Mouse (Mus musculus): Measurements from ENCODE around the gene Dclk1. TPM values are rescaled to one million over a fixed set of nuclear protein-coding genes. Genes with fewer than 3 reads are reported as not detected.
A peak's percentile ranks its signal among the peaks of the same experiment; 100 is the strongest.

The Dclk1 gene
- polyA plus RNA-seq, 1 experiment from 2014 or later = 173 TPM

- Histone ChIP-seq H3K4me2 (no peak overlapping the region), H3K4me1 (peaks cover 24% of the 10 kb centered on the region), H3K9me3 (replicated peaks) (no peaks in the 10 kb centered on the region), H3K9ac (no peak overlapping the region), H3K4me3 (no peak overlapping the region), H3K36me3 (ENCODE audit: poor library complexity, severe bottlenecking) (0 out of 2 replicates have a peak, but pooled peaks cover 3% of the 10 kb centered on the region), H3K27me3 (no peaks in the 10 kb centered on the region), H3K27ac (peak overlapping the region; percentile 6; the same call in 1 of the 2 replicates)
- no peak for ATAC-seq
These were observed 63.5 kb downstream of the Dclk1 start for GRCm38 (mm10) chr3:55305653-55306052.

GRCm38 (mm10) chr3:55307553-55308177 is 65.5 kb downstream of the Dclk1 start:
- Histone ChIP-seq H3K27ac (no peak overlapping the region), H3K9ac (no peak overlapping the region), H3K9me3 (replicated peaks) (no peaks in the 10 kb centered on the region), H3K27me3 (no peaks in the 10 kb centered on the region), H3K36me3 (ENCODE audit: poor library complexity, severe bottlenecking) (no peaks in the 10 kb centered on the region), H3K4me1 (peaks cover 24% of the 10 kb centered on the region), H3K4me2 (no peak overlapping the region), H3K4me3 (no peak overlapping the region)
- ATAC-seq = 0 out of 2 replicates have a peak, but pooled peaks have one; percentile 24
- 36% methylated on average over 7 of the region's 7 CpGs for WGBS

- WGBS = 56% methylated on average over 8 of the region's 8 CpGs
- no peak overlapping the region for H3K27ac ChIP-seq
These were observed 67.8 kb downstream of the Dclk1 start for GRCm38 (mm10) chr3:55309961-55310360.

GRCm38 (mm10) chr3:55315827-55316226 is 73.7 kb downstream of the Dclk1 start:
- WGBS = 83% methylated on average over 8 of the region's 8 CpGs
- H3K27ac ChIP-seq = no peak overlapping the region
- no peaks in the 10 kb centered on the region for H3K27me3 ChIP-seq
- no peak for ATAC-seq
- no peak overlapping the region for H3K4me3 ChIP-seq
- no peaks in the 10 kb centered on the region for H3K9me3 ChIP-seq (replicated peaks)
- H3K4me1 ChIP-seq = no peaks in the 10 kb centered on the region
- no peak overlapping the region for H3K4me2 ChIP-seq
- no peak overlapping the region for H3K9ac ChIP-seq
- no peaks in the 10 kb centered on the region for H3K36me3 ChIP-seq (ENCODE audit: poor library complexity, severe bottlenecking)

More at GRCm38 (mm10) chr3:55309961-55310360, 67.8 kb downstream of the Dclk1 start:
- no peaks in the 10 kb centered on the region for H3K27me3 ChIP-seq
- no peak overlapping the region for H3K4me3 ChIP-seq
- H3K4me1 ChIP-seq = peaks cover 24% of the 10 kb centered on the region
- no peaks in the 10 kb centered on the region for H3K9me3 ChIP-seq (replicated peaks)
- H3K4me2 ChIP-seq = no peak overlapping the region
- no peak overlapping the region for H3K9ac ChIP-seq
- H3K36me3 ChIP-seq (ENCODE audit: poor library complexity, severe bottlenecking) = no peaks in the 10 kb centered on the region
- ATAC-seq = no peak

- no peak for ATAC-seq
- no peaks in the 10 kb centered on the region for H3K9me3 ChIP-seq (replicated peaks)
- no peaks in the 10 kb centered on the region for H3K4me1 ChIP-seq
- H3K27ac ChIP-seq = no peak overlapping the region
- H3K36me3 ChIP-seq (ENCODE audit: poor library complexity, severe bottlenecking) = no peaks in the 10 kb centered on the region
- H3K27me3 ChIP-seq = no peaks in the 10 kb centered on the region
- H3K4me3 ChIP-seq = no peak overlapping the region
- H3K4me2 ChIP-seq = no peak overlapping the region
- H3K9ac ChIP-seq = no peak overlapping the region
- WGBS = 40% methylated on average over 1 of the region's 1 CpGs
These were observed 75.9 kb downstream of the Dclk1 start for GRCm38 (mm10) chr3:55318021-55318420.

- Histone ChIP-seq H3K36me3 (ENCODE audit: poor library complexity, severe bottlenecking) (no peaks in the 10 kb centered on the region), H3K4me1 (no peaks in the 10 kb centered on the region), H3K4me2 (no peak overlapping the region), H3K27me3 (no peaks in the 10 kb centered on the region), H3K27ac (no peak overlapping the region), H3K9me3 (replicated peaks) (no peaks in the 10 kb centered on the region), H3K4me3 (no peak overlapping the region), H3K9ac (no peak overlapping the region)
- no peak for ATAC-seq
- 95% methylated on average over 3 of the region's 3 CpGs for WGBS
These were observed 78.4 kb downstream of the Dclk1 start for GRCm38 (mm10) chr3:55320572-55320971.

- no peaks in the 10 kb centered on the region for H3K9me3 ChIP-seq (replicated peaks)
- no peak overlapping the region for H3K4me3 ChIP-seq
- no peaks in the 10 kb centered on the region for H3K4me1 ChIP-seq
- ATAC-seq = no peak
- no peak overlapping the region for H3K4me2 ChIP-seq
- no peak overlapping the region for H3K27ac ChIP-seq
- no peaks in the 10 kb centered on the region for H3K36me3 ChIP-seq (ENCODE audit: poor library complexity, severe bottlenecking)
- 80% methylated on average over 1 of the region's 1 CpGs for WGBS
- no peak overlapping the region for H3K9ac ChIP-seq
- H3K27me3 ChIP-seq = no peaks in the 10 kb centered on the region
These were observed 81.9 kb downstream of the Dclk1 start for GRCm38 (mm10) chr3:55324029-55324428.

- Histone ChIP-seq H3K4me3 (no peak overlapping the region), H3K9me3 (replicated peaks) (no peaks in the 10 kb centered on the region), H3K4me2 (no peak overlapping the region), H3K9ac (no peak overlapping the region), H3K36me3 (ENCODE audit: poor library complexity, severe bottlenecking) (no peaks in the 10 kb centered on the region; the same call in 1 of the 2 replicates), H3K27me3 (no peaks in the 10 kb centered on the region), H3K27ac (no peak overlapping the region), H3K4me1 (no peaks in the 10 kb centered on the region)
- WGBS = 92% methylated on average over 4 of the region's 4 CpGs
- no peak for ATAC-seq
These were observed 88.3 kb downstream of the Dclk1 start for GRCm38 (mm10) chr3:55330496-55330895.

GRCm38 (mm10) chr3:55331694-55332093 is 89.5 kb downstream of the Dclk1 start:
- H3K27ac ChIP-seq = no peak overlapping the region
- no peak for ATAC-seq
- no peak overlapping the region for H3K9ac ChIP-seq
- no peaks in the 10 kb centered on the region for H3K27me3 ChIP-seq
- H3K36me3 ChIP-seq (ENCODE audit: poor library complexity, severe bottlenecking) = no peaks in the 10 kb centered on the region; the same call in 1 of the 2 replicates
- H3K9me3 ChIP-seq (replicated peaks) = no peaks in the 10 kb centered on the region
- no peak overlapping the region for H3K4me3 ChIP-seq
- H3K4me2 ChIP-seq = no peak overlapping the region
- H3K4me1 ChIP-seq = no peaks in the 10 kb centered on the region

- H3K4me2 ChIP-seq = no peak overlapping the region
- H3K36me3 ChIP-seq (ENCODE audit: poor library complexity, severe bottlenecking) = no peaks in the 10 kb centered on the region; the same call in 1 of the 2 replicates
- no peak overlapping the region for H3K4me3 ChIP-seq
- no peak overlapping the region for H3K27ac ChIP-seq
- no peak overlapping the region for H3K9ac ChIP-seq
- 62% methylated on average over 3 of the region's 3 CpGs for WGBS
- no peaks in the 10 kb centered on the region for H3K27me3 ChIP-seq
- no peak for ATAC-seq
- no peaks in the 10 kb centered on the region for H3K9me3 ChIP-seq (replicated peaks)
- H3K4me1 ChIP-seq = no peaks in the 10 kb centered on the region
These were observed 91.3 kb downstream of the Dclk1 start for GRCm38 (mm10) chr3:55333511-55333910.

- no peak overlapping the region for H3K4me3 ChIP-seq
- no peaks in the 10 kb centered on the region for H3K9me3 ChIP-seq (replicated peaks)
- no peak for ATAC-seq
- H3K4me2 ChIP-seq = no peak overlapping the region
- H3K27me3 ChIP-seq = no peaks in the 10 kb centered on the region
- peaks cover 7% of the 10 kb centered on the region; the same call in 1 of the 2 replicates for H3K4me1 ChIP-seq
- no peak overlapping the region for H3K27ac ChIP-seq
- 94% methylated on average over 11 of the region's 11 CpGs for WGBS
- H3K36me3 ChIP-seq (ENCODE audit: poor library complexity, severe bottlenecking) = no peaks in the 10 kb centered on the region; the same call in 1 of the 2 replicates
- H3K9ac ChIP-seq = no peak overlapping the region
These were observed 94.7 kb downstream of the Dclk1 start for GRCm38 (mm10) chr3:55336895-55337294.

- ATAC-seq = no peak
- H3K27ac ChIP-seq = no peak overlapping the region
- WGBS = 86% methylated on average over 7 of the region's 7 CpGs
- H3K27me3 ChIP-seq = no peaks in the 10 kb centered on the region
- peaks cover 7% of the 10 kb centered on the region; the same call in 1 of the 2 replicates for H3K4me1 ChIP-seq
- H3K36me3 ChIP-seq (ENCODE audit: poor library complexity, severe bottlenecking) = no peaks in the 10 kb centered on the region
- no peaks in the 10 kb centered on the region for H3K9me3 ChIP-seq (replicated peaks)
- H3K4me2 ChIP-seq = no peak overlapping the region
- H3K9ac ChIP-seq = no peak overlapping the region
- H3K4me3 ChIP-seq = no peak overlapping the region
These were observed 95.5 kb downstream of the Dclk1 start for GRCm38 (mm10) chr3:55337671-55338070.

GRCm38 (mm10) chr3:55342445-55342844 is 100.3 kb downstream of the Dclk1 start:
- no peak for ATAC-seq
- Histone ChIP-seq H3K4me1 (peaks cover 18% of the 10 kb centered on the region), H3K9me3 (replicated peaks) (no peaks in the 10 kb centered on the region), H3K4me2 (no peak overlapping the region), H3K27ac (no peak overlapping the region), H3K9ac (no peak overlapping the region), H3K4me3 (no peak overlapping the region), H3K36me3 (ENCODE audit: poor library complexity, severe bottlenecking) (no peaks in the 10 kb centered on the region), H3K27me3 (no peaks in the 10 kb centered on the region)
- WGBS = 83% methylated on average over 4 of the region's 4 CpGs
